Mouse (Mus musculus): ENCODE measurements around the gene Dennd1b.

Gene Dennd1b

GRCm38 (mm10) chr1:138962266-138963101, 751 bp upstream of the Dennd1b start:
- DNase-seq (ENCODE audit: low spot score in 2 of 2) = peak in 1 of 2 experiments; percentile 17

GRCm38 (mm10) chr1:138963868-138964458, 728 bp downstream of the Dennd1b start:
- DNase-seq (ENCODE audit: low spot score in 2 of 2) = no peak

- DNase-seq (ENCODE audit: low spot score in 2 of 2) = no peak
Observed at GRCm38 (mm10) chr1:138965069-138965468, 1.8 kb downstream of the Dennd1b start.

GRCm38 (mm10) chr1:138965511-138965910, 2.3 kb downstream of the Dennd1b start:
- DNase-seq (ENCODE audit: low spot score in 2 of 2) = no peak

- no peak for DNase-seq (ENCODE audit: low spot score in 2 of 2)
Observed at GRCm38 (mm10) chr1:138967450-138967849, 4.2 kb downstream of the Dennd1b start.

GRCm38 (mm10) chr1:138970053-138970452, 6.8 kb downstream of the Dennd1b start:
- DNase-seq (ENCODE audit: low spot score in 2 of 2) = peak; percentile 24 to 54

GRCm38 (mm10) chr1:138973541-138974224, 10.4 kb downstream of the Dennd1b start:
- no peak for DNase-seq (ENCODE audit: low spot score in 2 of 2)

GRCm38 (mm10) chr1:138974836-138975235, 11.6 kb downstream of the Dennd1b start:
- no peak for DNase-seq (ENCODE audit: low spot score in 2 of 2)

GRCm38 (mm10) chr1:138975945-138976344, 12.7 kb downstream of the Dennd1b start:
- no peak for DNase-seq (ENCODE audit: low spot score in 2 of 2)

GRCm38 (mm10) chr1:138982203-138982602, 19.0 kb downstream of the Dennd1b start:
- DNase-seq (ENCODE audit: low spot score in 2 of 2) = no peak

GRCm38 (mm10) chr1:138982611-138983010, 19.4 kb downstream of the Dennd1b start:
- DNase-seq (ENCODE audit: low spot score in 2 of 2) = no peak

GRCm38 (mm10) chr1:138983064-138983463, 19.8 kb downstream of the Dennd1b start:
- no peak for DNase-seq (ENCODE audit: low spot score in 2 of 2)

GRCm38 (mm10) chr1:138983465-138983864, 20.2 kb downstream of the Dennd1b start:
- DNase-seq (ENCODE audit: low spot score in 2 of 2) = peak; percentile 53 to 69

- no peak for DNase-seq (ENCODE audit: low spot score in 2 of 2)
Observed at GRCm38 (mm10) chr1:138984161-138984560, 20.9 kb downstream of the Dennd1b start.

- DNase-seq (ENCODE audit: low spot score in 2 of 2) = no peak
Observed at GRCm38 (mm10) chr1:138992384-138993138, 29.3 kb downstream of the Dennd1b start.

GRCm38 (mm10) chr1:138995621-138996380, 32.6 kb downstream of the Dennd1b start:
- peak in 1 of 2 experiments; percentile 49 for DNase-seq (ENCODE audit: low spot score in 2 of 2)

- DNase-seq (ENCODE audit: low spot score in 2 of 2) = no peak
Observed at GRCm38 (mm10) chr1:138996663-138997062, 33.4 kb downstream of the Dennd1b start.

GRCm38 (mm10) chr1:139000675-139001379, 37.6 kb downstream of the Dennd1b start:
- DNase-seq (ENCODE audit: low spot score in 2 of 2) = no peak

GRCm38 (mm10) chr1:139003503-139003902, 40.3 kb downstream of the Dennd1b start:
- DNase-seq (ENCODE audit: low spot score in 2 of 2) = no peak

GRCm38 (mm10) chr1:139006000-139006399, 42.8 kb downstream of the Dennd1b start:
- no peak for DNase-seq (ENCODE audit: low spot score in 2 of 2)

Measured in right cerebral cortex, postnatal 36 days (tissue).